Mouse (Mus musculus): ENCODE measurements around the gene Sytl3. TPM values are rescaled to one million over a fixed set of nuclear protein-coding genes. Genes with fewer than 3 reads are reported as not detected.
"Not testable (repeated sequence)": the region's sequence is repeated elsewhere in the genome, so short reads cannot be mapped to it uniquely, and the experiment has no call there.

Sytl3 gene
- total and polyA plus RNA-seq, 3 experiments, result 27.6 to 73.2 (median 59.3) TPM

DNA sequence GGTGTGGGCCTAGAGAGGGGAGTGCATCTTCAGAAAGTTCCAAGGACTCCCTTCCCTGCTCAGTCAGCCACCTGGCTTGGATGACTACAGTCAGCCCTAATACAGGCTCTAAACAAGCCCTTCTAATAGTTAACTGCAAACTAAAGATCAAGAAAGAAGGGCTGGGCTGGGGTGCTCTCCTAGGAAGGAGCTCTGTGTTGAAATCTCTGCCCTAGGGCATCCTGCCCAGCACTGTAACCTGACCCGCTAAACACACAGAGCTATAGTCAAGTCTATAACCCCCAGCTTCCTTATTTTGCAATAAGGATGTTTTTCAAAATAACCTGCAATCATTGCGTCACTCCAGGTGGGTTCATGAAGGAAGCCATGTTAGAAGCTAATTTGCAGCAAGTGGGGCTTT is 19.2 kb downstream of the Sytl3 start:
- H3K4me3 ChIP-seq (replicated peaks in 1 of 3; ENCODE audit: low read depth in 2 of 3, low read length in 2 of 3, poor library complexity in 1 of 3); H3K27me3 ChIP-seq (replicated peaks); H3K4me1 ChIP-seq (ENCODE audit: control insufficient read depth in 1 of 2, insufficient read depth in 2 of 2); DNase-seq (ENCODE audit: extremely low read depth); H3K9me3 ChIP-seq (replicated peaks; ENCODE audit: low read length); H3K9ac ChIP-seq (ENCODE audit: insufficient read depth, low read depth); H3K27ac ChIP-seq (ENCODE audit: insufficient read depth, low read depth); in situ Hi-C loops (cut with MboI; ENCODE audit: low pct_ligation_motif_present, low pct_unique_long_range_greater_than_20kb, low sequenced_read_pairs); H3K79me2 ChIP-seq (replicated peaks; ENCODE audit: control insufficient read depth, extremely low read depth, insufficient read depth, poor library complexity, severe bottlenecking); dilution Hi-C loops (cut with MboI; ENCODE audit: extremely low pct_ligation_motif_present, extremely low pct_unique_long_range_greater_than_20kb, low sequenced_read_pairs); H3K4me2 ChIP-seq (ENCODE audit: insufficient read depth, low read depth, poor library complexity, severe bottlenecking): not testable (repeated sequence)
- H3K36me3 ChIP-seq (replicated peaks in 1 of 2; ENCODE audit: control insufficient read depth in 1 of 2, insufficient read depth in 1 of 2, low read length in 1 of 2), result peaks cover 2 to 10% of the 10 kb centered on the region in 2 experiments

DNA sequence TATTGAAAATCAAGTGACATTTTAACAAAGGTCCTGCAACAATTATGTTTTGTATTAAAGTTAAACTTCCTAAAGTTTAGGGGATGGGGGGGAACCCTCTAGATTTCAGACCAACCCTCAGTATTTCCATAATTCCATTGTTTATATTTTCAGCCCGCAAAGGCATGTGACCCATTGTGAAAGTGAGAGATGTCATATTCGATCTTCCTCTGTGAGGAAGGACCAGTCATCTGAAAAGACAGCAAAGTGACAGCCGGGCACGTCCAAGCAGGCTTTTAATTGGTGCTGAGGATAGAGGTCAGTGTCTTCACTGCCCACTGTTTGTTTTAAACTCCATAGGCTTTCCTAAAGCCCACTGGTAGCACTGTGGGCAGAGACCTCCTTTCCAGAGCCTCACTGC is 22.8 kb downstream of the Sytl3 start:
- dilution Hi-C loops (cut with MboI; ENCODE audit: extremely low pct_ligation_motif_present, extremely low pct_unique_long_range_greater_than_20kb, low sequenced_read_pairs); H3K79me2 ChIP-seq (replicated peaks; ENCODE audit: control insufficient read depth, extremely low read depth, insufficient read depth, poor library complexity, severe bottlenecking); H3K9me3 ChIP-seq (replicated peaks; ENCODE audit: low read length); H3K4me3 ChIP-seq (replicated peaks in 1 of 3; ENCODE audit: low read depth in 2 of 3, low read length in 2 of 3, poor library complexity in 1 of 3); H3K4me1 ChIP-seq (ENCODE audit: control insufficient read depth in 1 of 2, insufficient read depth in 2 of 2); H3K27me3 ChIP-seq (replicated peaks); DNase-seq (ENCODE audit: extremely low read depth); in situ Hi-C loops (cut with MboI; ENCODE audit: low pct_ligation_motif_present, low pct_unique_long_range_greater_than_20kb, low sequenced_read_pairs); H3K27ac ChIP-seq (ENCODE audit: insufficient read depth, low read depth); H3K9ac ChIP-seq (ENCODE audit: insufficient read depth, low read depth); H3K4me2 ChIP-seq (ENCODE audit: insufficient read depth, low read depth, poor library complexity, severe bottlenecking): not testable (repeated sequence)
- H3K36me3 ChIP-seq (replicated peaks in 1 of 2; ENCODE audit: control insufficient read depth in 1 of 2, insufficient read depth in 1 of 2, low read length in 1 of 2), result peaks cover 2 to 10% of the 10 kb centered on the region in 2 experiments

DNA sequence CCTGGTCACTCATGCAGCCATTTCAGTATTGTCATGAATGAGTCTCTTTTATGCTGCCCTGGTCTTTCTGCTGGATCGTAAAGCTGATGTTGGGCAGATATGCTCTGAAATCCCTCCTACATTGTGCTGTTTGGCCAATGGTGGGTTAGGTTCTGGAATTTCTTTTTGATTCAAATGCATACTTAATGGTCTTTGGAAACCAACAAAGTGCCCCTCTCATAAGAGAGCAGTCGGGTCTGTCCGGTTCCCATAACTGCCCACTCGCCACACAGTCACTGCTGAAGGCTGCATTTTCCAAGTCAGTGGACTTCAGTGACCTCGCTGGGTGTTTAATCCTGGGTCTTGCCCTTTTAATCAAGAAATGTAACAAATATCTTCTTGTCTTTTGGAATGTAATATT is 24.8 kb downstream of the Sytl3 start:
- dilution Hi-C loops (cut with MboI; ENCODE audit: extremely low pct_ligation_motif_present, extremely low pct_unique_long_range_greater_than_20kb, low sequenced_read_pairs); H3K36me3 ChIP-seq (replicated peaks in 1 of 2; ENCODE audit: control insufficient read depth in 1 of 2, insufficient read depth in 1 of 2, low read length in 1 of 2); in situ Hi-C loops (cut with MboI; ENCODE audit: low pct_ligation_motif_present, low pct_unique_long_range_greater_than_20kb, low sequenced_read_pairs); H3K4me2 ChIP-seq (ENCODE audit: insufficient read depth, low read depth, poor library complexity, severe bottlenecking); H3K4me1 ChIP-seq (ENCODE audit: control insufficient read depth in 1 of 2, insufficient read depth in 2 of 2); H3K9me3 ChIP-seq (replicated peaks; ENCODE audit: low read length); H3K79me2 ChIP-seq (replicated peaks; ENCODE audit: control insufficient read depth, extremely low read depth, insufficient read depth, poor library complexity, severe bottlenecking); H3K27ac ChIP-seq (ENCODE audit: insufficient read depth, low read depth); H3K27me3 ChIP-seq (replicated peaks); DNase-seq (ENCODE audit: extremely low read depth); H3K4me3 ChIP-seq (replicated peaks in 1 of 3; ENCODE audit: low read depth in 2 of 3, low read length in 2 of 3, poor library complexity in 1 of 3); H3K9ac ChIP-seq (ENCODE audit: insufficient read depth, low read depth): not testable (repeated sequence)

DNA sequence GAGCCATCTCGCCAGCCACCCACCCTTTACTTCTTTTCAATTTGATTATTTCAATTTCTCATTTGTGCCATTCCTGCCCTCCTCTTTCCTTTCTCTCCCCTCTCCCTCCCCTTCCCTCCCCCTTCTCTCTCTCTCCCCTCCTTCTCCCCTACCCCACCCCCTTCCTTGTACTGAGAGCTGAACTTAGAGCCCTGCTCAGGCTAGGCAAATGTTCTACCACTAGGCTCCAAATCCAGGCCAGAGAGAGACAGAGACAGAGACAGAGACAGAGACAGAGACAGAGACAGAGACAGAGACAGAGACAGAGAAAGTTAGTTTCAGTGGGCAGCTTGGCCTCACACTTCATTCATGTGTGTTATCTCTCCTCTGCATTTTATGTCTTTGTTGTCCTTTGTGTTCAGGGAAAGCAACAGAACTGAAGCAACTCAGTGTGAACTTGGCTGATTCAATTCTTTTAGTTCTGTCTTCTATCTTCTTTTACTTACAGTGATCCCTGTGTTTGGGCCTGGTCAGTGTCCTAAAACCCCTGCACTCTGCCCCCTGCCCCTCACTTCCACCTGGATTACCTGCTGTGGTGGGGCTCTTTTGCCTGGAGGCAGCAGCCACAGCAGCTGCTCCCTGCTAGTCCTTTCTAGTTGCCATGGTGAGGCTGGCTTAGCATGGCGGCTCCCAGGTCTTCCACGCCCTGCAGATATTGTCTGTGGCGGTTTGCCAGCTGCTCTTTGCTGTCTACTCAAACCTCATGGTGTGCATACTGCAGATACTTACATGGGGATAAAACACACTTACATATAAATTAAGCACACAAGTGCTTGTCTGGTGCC is 25.8 kb downstream of the Sytl3 start:
- H3K36me3 ChIP-seq (replicated peaks in 1 of 2; ENCODE audit: control insufficient read depth in 1 of 2, insufficient read depth in 1 of 2, low read length in 1 of 2); H3K27me3 ChIP-seq (replicated peaks); H3K4me3 ChIP-seq (replicated peaks in 1 of 3; ENCODE audit: low read depth in 2 of 3, low read length in 2 of 3, poor library complexity in 1 of 3); H3K27ac ChIP-seq (ENCODE audit: insufficient read depth, low read depth); H3K4me1 ChIP-seq (ENCODE audit: control insufficient read depth in 1 of 2, insufficient read depth in 2 of 2); in situ Hi-C loops (cut with MboI; ENCODE audit: low pct_ligation_motif_present, low pct_unique_long_range_greater_than_20kb, low sequenced_read_pairs); H3K9me3 ChIP-seq (replicated peaks; ENCODE audit: low read length); H3K9ac ChIP-seq (ENCODE audit: insufficient read depth, low read depth); H3K4me2 ChIP-seq (ENCODE audit: insufficient read depth, low read depth, poor library complexity, severe bottlenecking); dilution Hi-C loops (cut with MboI; ENCODE audit: extremely low pct_ligation_motif_present, extremely low pct_unique_long_range_greater_than_20kb, low sequenced_read_pairs); H3K79me2 ChIP-seq (replicated peaks; ENCODE audit: control insufficient read depth, extremely low read depth, insufficient read depth, poor library complexity, severe bottlenecking); DNase-seq (ENCODE audit: extremely low read depth): not testable (repeated sequence)

DNA sequence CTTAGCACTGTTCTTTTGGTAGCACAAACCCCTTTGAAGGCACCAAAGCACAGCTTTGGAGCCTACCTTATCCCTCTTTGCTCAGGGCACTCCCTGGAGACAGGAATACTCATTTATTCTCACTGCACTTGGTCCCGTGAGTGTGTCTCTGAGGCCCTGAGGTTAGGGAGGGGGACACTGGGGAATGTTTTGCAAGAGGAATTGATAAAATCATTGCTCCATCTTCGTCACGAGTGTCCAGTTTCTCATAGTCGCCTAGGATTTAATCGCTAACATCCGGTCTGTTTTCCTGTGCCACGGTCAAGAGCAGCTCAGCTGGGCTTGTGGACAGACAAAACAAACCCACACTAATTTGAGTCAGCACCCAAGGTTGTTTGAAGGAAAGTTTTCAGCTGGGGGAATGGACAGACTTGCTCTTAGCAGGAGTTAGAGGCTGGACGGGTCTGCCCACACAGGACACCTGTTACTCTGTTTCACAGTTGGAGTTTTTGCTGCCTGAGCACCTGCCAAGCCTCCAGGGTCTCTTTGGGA is 26.5 kb downstream of the Sytl3 start:
- H3K9ac ChIP-seq (ENCODE audit: insufficient read depth, low read depth); H3K27me3 ChIP-seq (replicated peaks); H3K9me3 ChIP-seq (replicated peaks; ENCODE audit: low read length); H3K4me2 ChIP-seq (ENCODE audit: insufficient read depth, low read depth, poor library complexity, severe bottlenecking); H3K4me3 ChIP-seq (replicated peaks in 1 of 3; ENCODE audit: low read depth in 2 of 3, low read length in 2 of 3, poor library complexity in 1 of 3); H3K4me1 ChIP-seq (ENCODE audit: control insufficient read depth in 1 of 2, insufficient read depth in 2 of 2); H3K36me3 ChIP-seq (replicated peaks in 1 of 2; ENCODE audit: control insufficient read depth in 1 of 2, insufficient read depth in 1 of 2, low read length in 1 of 2); H3K79me2 ChIP-seq (replicated peaks; ENCODE audit: control insufficient read depth, extremely low read depth, insufficient read depth, poor library complexity, severe bottlenecking); dilution Hi-C loops (cut with MboI; ENCODE audit: extremely low pct_ligation_motif_present, extremely low pct_unique_long_range_greater_than_20kb, low sequenced_read_pairs); DNase-seq (ENCODE audit: extremely low read depth); in situ Hi-C loops (cut with MboI; ENCODE audit: low pct_ligation_motif_present, low pct_unique_long_range_greater_than_20kb, low sequenced_read_pairs); H3K27ac ChIP-seq (ENCODE audit: insufficient read depth, low read depth): not testable (repeated sequence)

DNA sequence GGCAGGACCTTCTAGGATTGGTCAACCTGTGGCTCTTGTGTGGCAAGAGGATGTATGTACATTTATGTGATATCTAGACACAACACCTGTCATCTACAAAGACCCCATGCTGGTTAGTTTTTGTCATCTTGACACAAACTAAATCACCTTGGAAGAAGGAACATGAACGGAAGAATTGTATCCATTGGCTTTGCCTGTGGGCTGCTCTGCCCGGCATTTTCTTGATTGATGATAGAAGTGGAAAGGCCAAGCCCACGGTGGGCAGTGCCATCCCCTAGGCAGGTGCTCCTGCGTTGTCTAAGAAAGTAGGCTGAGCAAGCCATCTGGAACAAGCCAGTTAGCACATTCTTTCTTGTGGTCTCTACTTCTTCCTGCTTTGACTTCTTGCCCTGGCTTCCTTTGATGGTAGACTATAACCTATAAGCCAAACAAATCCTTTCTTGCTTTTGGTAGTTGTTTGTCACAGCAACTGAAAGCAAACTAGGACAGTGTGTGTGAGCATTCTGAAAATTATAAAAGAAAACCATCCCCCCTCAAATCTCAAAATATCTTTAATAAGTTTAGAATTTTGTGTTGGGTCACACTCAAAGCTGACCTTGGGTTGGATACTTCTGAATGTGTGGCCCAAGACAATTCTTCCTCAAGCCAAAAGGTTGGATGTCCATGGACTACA is 27.5 kb downstream of the Sytl3 start:
- H3K27ac ChIP-seq (ENCODE audit: insufficient read depth, low read depth); in situ Hi-C loops (cut with MboI; ENCODE audit: low pct_ligation_motif_present, low pct_unique_long_range_greater_than_20kb, low sequenced_read_pairs); H3K9me3 ChIP-seq (replicated peaks; ENCODE audit: low read length); dilution Hi-C loops (cut with MboI; ENCODE audit: extremely low pct_ligation_motif_present, extremely low pct_unique_long_range_greater_than_20kb, low sequenced_read_pairs); DNase-seq (ENCODE audit: extremely low read depth); H3K4me2 ChIP-seq (ENCODE audit: insufficient read depth, low read depth, poor library complexity, severe bottlenecking); H3K79me2 ChIP-seq (replicated peaks; ENCODE audit: control insufficient read depth, extremely low read depth, insufficient read depth, poor library complexity, severe bottlenecking); H3K36me3 ChIP-seq (replicated peaks in 1 of 2; ENCODE audit: control insufficient read depth in 1 of 2, insufficient read depth in 1 of 2, low read length in 1 of 2); H3K4me3 ChIP-seq (replicated peaks in 1 of 3; ENCODE audit: low read depth in 2 of 3, low read length in 2 of 3, poor library complexity in 1 of 3); H3K4me1 ChIP-seq (ENCODE audit: control insufficient read depth in 1 of 2, insufficient read depth in 2 of 2); H3K27me3 ChIP-seq (replicated peaks); H3K9ac ChIP-seq (ENCODE audit: insufficient read depth, low read depth): not testable (repeated sequence)

Data from CH12.LX (cell line).